Mouse (Mus musculus) neural tube, embryonic 13.5 days (tissue): Measurements from ENCODE around the gene Golph3l. TPM values are rescaled to one million over a fixed set of nuclear protein-coding genes. Genes with fewer than 3 reads are reported as not detected.

ENCODE experiments used
- ATAC-seq: fragments of 200-750 bp; cut with Nextera tagmentation; 2 replicates; pipeline ENCODE4 v1.8.0; 2017; ENCODE audit warnings: low read depth, mild to moderate bottlenecking, moderate TSS enrichment, moderate library complexity
- H3K27ac ChIP-seq: fragments of 300-500 bp; sonication (generic); replicated peaks from 2 replicates; pipeline ENCODE4 v1.5.1; 2015; ENCODE audit warnings: moderate library complexity, mild to moderate bottlenecking, inconsistent platforms
- H3K27me3 ChIP-seq: fragments of 300-500 bp; sonication (generic); 2 replicates; pipeline ENCODE4 v1.6.1; 2015; ENCODE audit warnings: mild to moderate bottlenecking, inconsistent platforms
- H3K36me3 ChIP-seq: fragments of 300-500 bp; sonication (generic); 2 replicates; pipeline ENCODE4 v1.6.1; 2015; ENCODE audit warnings: mild to moderate bottlenecking, inconsistent platforms
- H3K4me1 ChIP-seq: fragments of 300-500 bp; sonication (generic); replicated peaks from 2 replicates; pipeline ENCODE4 v1.6.1; 2015; ENCODE audit warnings: inconsistent platforms
- H3K4me2 ChIP-seq: fragments of 300-500 bp; sonication (generic); 2 replicates; pipeline ENCODE4 v1.6.1; 2015; ENCODE audit warnings: inconsistent platforms, mild to moderate bottlenecking, moderate library complexity
- H3K4me3 ChIP-seq: fragments of 300-500 bp; sonication (generic); 2 replicates; pipeline ENCODE4 v1.5.1; 2015; ENCODE audit warnings: mild to moderate bottlenecking, inconsistent platforms
- H3K9ac ChIP-seq: fragments of 300-500 bp; sonication (generic); 2 replicates; pipeline ENCODE4 v1.6.1; 2015; ENCODE audit warnings: moderate library complexity, mild to moderate bottlenecking, inconsistent platforms
- H3K9me3 ChIP-seq: fragments of 300-500 bp; sonication (generic); 2 replicates; pipeline ENCODE4 v1.6.1; 2016; ENCODE audit warnings: inconsistent platforms
- WGBS: fragments of 180-500 bp; shearing (Covaris S2); methylation state at CpG from one replicate; pipeline ENCODE4 v1.1.7; 2015; 5-methylcytosine and 5-hydroxymethylcytosine counted together
- polyA plus RNA-seq: library from polyadenylated mRNA; unstranded; fragments of >200 nt; fragmentation: Nextera tagmentation; extraction: Ambion mirVana; gene quantifications from 2 replicates; pipeline ENCODE4 v1.2.1, GENCODE M21; 2015

Gene Golph3l
- polyA plus RNA-seq, 1 experiment from 2014 or later, result 34.3 TPM

GRCm38 (mm10) chr3:95660788-95661478, 72.2 kb downstream of the Golph3l start:
- Histone ChIP-seq H3K9me3 (no peaks in the 10 kb centered on the region), H3K4me2 (peak overlapping the region; percentile 93), H3K4me3 (peak overlapping the region; percentile 87), H3K4me1 (peaks cover 60% of the 10 kb centered on the region), H3K27ac (no peak overlapping the region), H3K27me3 (no peaks in the 10 kb centered on the region), H3K9ac (peak overlapping the region; percentile 99), H3K36me3 (peaks cover 49% of the 10 kb centered on the region)
- 66% methylated on average over 2 of the region's 2 CpGs for WGBS
- no peak for ATAC-seq

GRCm38 (mm10) chr3:95661945-95662715, 73.4 kb downstream of the Golph3l start:
- H3K27me3 ChIP-seq, result no peaks in the 10 kb centered on the region
- H3K9me3 ChIP-seq, result no peaks in the 10 kb centered on the region
- H3K27ac ChIP-seq, result no peak overlapping the region
- H3K4me2 ChIP-seq, result peak overlapping the region; percentile 93
- peaks cover 72% of the 10 kb centered on the region for H3K4me1 ChIP-seq
- H3K9ac ChIP-seq, result no peak overlapping the region
- 69% methylated on average over 7 of the region's 7 CpGs for WGBS
- H3K36me3 ChIP-seq, result peaks cover 56% of the 10 kb centered on the region
- H3K4me3 ChIP-seq, result peak overlapping the region; percentile 4; the same call in 1 of the 2 replicates
- ATAC-seq, result no peak

GRCm38 (mm10) chr3:95662724-95663449, 74.2 kb downstream of the Golph3l start:
- H3K36me3 ChIP-seq, result peaks cover 56% of the 10 kb centered on the region
- H3K9ac ChIP-seq, result no peak overlapping the region
- WGBS, result 81% methylated on average over 7 of the region's 7 CpGs
- no peak for ATAC-seq
- H3K4me3 ChIP-seq, result no peak overlapping the region
- no peaks in the 10 kb centered on the region for H3K27me3 ChIP-seq
- H3K4me1 ChIP-seq, result peaks cover 75% of the 10 kb centered on the region
- peak overlapping the region; percentile 93 for H3K4me2 ChIP-seq
- H3K27ac ChIP-seq, result no peak overlapping the region
- no peaks in the 10 kb centered on the region for H3K9me3 ChIP-seq

GRCm38 (mm10) chr3:95663486-95663885, 74.8 kb downstream of the Golph3l start:
- H3K27me3 ChIP-seq, result no peaks in the 10 kb centered on the region
- H3K27ac ChIP-seq, result no peak overlapping the region
- 78% methylated on average over 2 of the region's 2 CpGs for WGBS
- no peaks in the 10 kb centered on the region for H3K9me3 ChIP-seq
- H3K4me2 ChIP-seq, result no peak overlapping the region
- H3K4me1 ChIP-seq, result peaks cover 78% of the 10 kb centered on the region
- H3K4me3 ChIP-seq, result no peak overlapping the region
- no peak overlapping the region for H3K9ac ChIP-seq
- peaks cover 56% of the 10 kb centered on the region for H3K36me3 ChIP-seq
- no peak for ATAC-seq

GRCm38 (mm10) chr3:95663969-95664608, 75.4 kb downstream of the Golph3l start:
- ATAC-seq, result no peak
- no peak overlapping the region for H3K4me3 ChIP-seq
- peaks cover 83% of the 10 kb centered on the region for H3K4me1 ChIP-seq
- 89% methylated on average over 3 of the region's 3 CpGs for WGBS
- no peaks in the 10 kb centered on the region for H3K9me3 ChIP-seq
- no peak overlapping the region for H3K9ac ChIP-seq
- no peaks in the 10 kb centered on the region for H3K27me3 ChIP-seq
- H3K4me2 ChIP-seq, result no peak overlapping the region
- peaks cover 56% of the 10 kb centered on the region for H3K36me3 ChIP-seq
- no peak overlapping the region for H3K27ac ChIP-seq

GRCm38 (mm10) chr3:95664940-95665352, 76.2 kb downstream of the Golph3l start:
- H3K27me3 ChIP-seq, result no peaks in the 10 kb centered on the region
- no peak overlapping the region for H3K4me3 ChIP-seq
- no peak overlapping the region for H3K9ac ChIP-seq
- H3K4me1 ChIP-seq, result peaks cover 83% of the 10 kb centered on the region
- 87% methylated on average over 4 of the region's 4 CpGs for WGBS
- H3K27ac ChIP-seq, result no peak overlapping the region
- H3K9me3 ChIP-seq, result no peaks in the 10 kb centered on the region
- no peak for ATAC-seq
- H3K4me2 ChIP-seq, result no peak overlapping the region
- peaks cover 61% of the 10 kb centered on the region for H3K36me3 ChIP-seq

GRCm38 (mm10) chr3:95666124-95666844, 77.5 kb downstream of the Golph3l start:
- no peak overlapping the region for H3K4me2 ChIP-seq
- H3K4me3 ChIP-seq, result no peak overlapping the region
- no peak for ATAC-seq

GRCm38 (mm10) chr3:95667521-95667920, 78.8 kb downstream of the Golph3l start:
- Histone ChIP-seq H3K9me3 (no peaks in the 10 kb centered on the region), H3K27ac (peak overlapping the region; percentile 82), H3K36me3 (peaks cover 49% of the 10 kb centered on the region), H3K4me2 (peak overlapping the region; percentile 17), H3K4me1 (peaks cover 63% of the 10 kb centered on the region), H3K27me3 (no peaks in the 10 kb centered on the region), H3K9ac (peak overlapping the region; percentile 44), H3K4me3 (no peak overlapping the region)
- WGBS, result 54% methylated on average over 4 of the region's 4 CpGs
- 0 out of 2 replicates have a peak, but pooled peaks have one; percentile 13 for ATAC-seq

More at GRCm38 (mm10) chr3:95666124-95666844, 77.5 kb downstream of the Golph3l start:
- Histone ChIP-seq H3K9me3 (no peaks in the 10 kb centered on the region), H3K4me1 (peaks cover 70% of the 10 kb centered on the region), H3K27me3 (no peaks in the 10 kb centered on the region), H3K27ac (no peak overlapping the region), H3K36me3 (peaks cover 55% of the 10 kb centered on the region), H3K9ac (no peak overlapping the region)
- WGBS, result 76% methylated on average over 6 of the region's 6 CpGs

GRCm38 (mm10) chr3:95668026-95668425, 79.3 kb downstream of the Golph3l start:
- Histone ChIP-seq H3K27ac (peak overlapping the region; percentile 82), H3K27me3 (no peaks in the 10 kb centered on the region), H3K9me3 (no peaks in the 10 kb centered on the region), H3K36me3 (peaks cover 45% of the 10 kb centered on the region), H3K4me1 (peaks cover 63% of the 10 kb centered on the region), H3K4me2 (peak overlapping the region; percentile 17), H3K4me3 (no peak overlapping the region), H3K9ac (peak overlapping the region; percentile 44; the same call in 1 of the 2 replicates)
- peak; percentile 45; the same call in 1 of the 2 replicates for ATAC-seq
- 34% methylated on average over 7 of the region's 7 CpGs for WGBS
